Mouse (Mus musculus) midbrain, embryonic 12.5 days (tissue): ENCODE measurements around the gene Sem1. TPM values are rescaled to one million over a fixed set of nuclear protein-coding genes. Genes with fewer than 3 reads are reported as not detected.
"Not testable (repeated sequence)": the region's sequence is repeated elsewhere in the genome, so short reads cannot be mapped to it uniquely, and the experiment has no call there.

Source experiments
- ATAC-seq: fragments of 200-750 bp; cut with Nextera tagmentation; 2 replicates; pipeline ENCODE4 v1.8.0; 2017; ENCODE audit warnings: low read depth, moderate TSS enrichment, moderate library complexity; ENCODE audit not compliant: low FRiP score
- H3K27ac ChIP-seq: fragments of 300-500 bp; sonication (generic); replicated peaks from 2 replicates; pipeline ENCODE4 v1.5.1; 2016; ENCODE audit warnings: mild to moderate bottlenecking
- H3K27me3 ChIP-seq: fragments of 300-500 bp; sonication (generic); 2 replicates; pipeline ENCODE4 v1.6.1; 2016; ENCODE audit warnings: mild to moderate bottlenecking
- H3K36me3 ChIP-seq: fragments of 300-500 bp; sonication (generic); 2 replicates; pipeline ENCODE4 v1.6.1; 2016
- H3K4me1 ChIP-seq: fragments of 300-500 bp; sonication (generic); 2 replicates; pipeline ENCODE4 v1.6.1; 2016
- H3K4me2 ChIP-seq: fragments of 300-500 bp; sonication (generic); replicated peaks from 2 replicates; pipeline ENCODE4 v1.6.1; 2016; ENCODE audit warnings: mild to moderate bottlenecking, moderate library complexity
- H3K4me3 ChIP-seq: fragments of 300-500 bp; sonication (generic); 2 replicates; pipeline ENCODE4 v1.5.1; 2016; ENCODE audit warnings: mild to moderate bottlenecking
- H3K9ac ChIP-seq: fragments of 300-500 bp; sonication (generic); replicated peaks from 2 replicates; pipeline ENCODE4 v1.6.1; 2016; ENCODE audit warnings: mild to moderate bottlenecking, moderate library complexity
- H3K9me3 ChIP-seq: fragments of 300-500 bp; sonication (generic); 2 replicates; pipeline ENCODE4 v1.6.1; 2016; ENCODE audit warnings: mild to moderate bottlenecking
- WGBS: fragments of 180-500 bp; shearing (Covaris S2); methylation state at CpG from one replicate; pipeline ENCODE4 v1.1.7; 2016; 5-methylcytosine and 5-hydroxymethylcytosine counted together
- polyA plus RNA-seq: library from polyadenylated mRNA; unstranded; fragments of >200 nt; fragmentation: Nextera tagmentation; extraction: Ambion mirVana; gene quantifications from 2 replicates; pipeline ENCODE4 v1.2.1, GENCODE M21; 2016

The Sem1 gene
- polyA plus RNA-seq, 1 experiment from 2014 or later, result 220 TPM

GRCm38 (mm10) chr6:6557647-6558046, 20.8 kb downstream of the Sem1 start:
- no peak overlapping the region for H3K9ac ChIP-seq
- no peak overlapping the region for H3K27ac ChIP-seq
- H3K4me1 ChIP-seq, result 0 out of 2 replicates have a peak, but pooled peaks cover 2% of the 10 kb centered on the region
- 97% methylated on average over 1 of the region's 1 CpGs for WGBS
- no peaks in the 10 kb centered on the region for H3K27me3 ChIP-seq
- peaks cover 25% of the 10 kb centered on the region for H3K36me3 ChIP-seq
- H3K4me3 ChIP-seq, result no peak overlapping the region
- no peak overlapping the region for H3K4me2 ChIP-seq
- H3K9me3 ChIP-seq, result no peaks in the 10 kb centered on the region
- no peak for ATAC-seq

- Histone ChIP-seq H3K27ac (no peak overlapping the region), H3K27me3 (no peaks in the 10 kb centered on the region), H3K36me3 (peaks cover 19% of the 10 kb centered on the region), H3K4me1 (no peaks in the 10 kb centered on the region), H3K9me3 (no peaks in the 10 kb centered on the region), H3K4me3 (no peak overlapping the region), H3K4me2 (no peak overlapping the region), H3K9ac (no peak overlapping the region)
- no peak for ATAC-seq
- 94% methylated on average over 6 of the region's 6 CpGs for WGBS
These were observed 26.5 kb downstream of the Sem1 start for GRCm38 (mm10) chr6:6552006-6552405.

GRCm38 (mm10) chr6:6547997-6548396, 30.5 kb downstream of the Sem1 start:
- 72% methylated on average over 5 of the region's 5 CpGs for WGBS
- Histone ChIP-seq H3K36me3 (no peaks in the 10 kb centered on the region), H3K9ac (no peak overlapping the region), H3K4me1 (no peaks in the 10 kb centered on the region), H3K4me2 (no peak overlapping the region), H3K9me3 (no peaks in the 10 kb centered on the region), H3K27me3 (no peaks in the 10 kb centered on the region), H3K27ac (no peak overlapping the region), H3K4me3 (no peak overlapping the region)
- no peak for ATAC-seq

GRCm38 (mm10) chr6:6544255-6544645, 34.2 kb downstream of the Sem1 start:
- no peak overlapping the region for H3K27ac ChIP-seq
- WGBS, result 81% methylated on average over 4 of the region's 4 CpGs
- no peak for ATAC-seq
- no peaks in the 10 kb centered on the region for H3K27me3 ChIP-seq
- no peaks in the 10 kb centered on the region for H3K36me3 ChIP-seq
- no peak overlapping the region for H3K4me3 ChIP-seq
- H3K9ac ChIP-seq, result no peak overlapping the region
- no peaks in the 10 kb centered on the region for H3K9me3 ChIP-seq
- H3K4me2 ChIP-seq, result no peak overlapping the region
- no peaks in the 10 kb centered on the region for H3K4me1 ChIP-seq

- H3K36me3 ChIP-seq, result no peaks in the 10 kb centered on the region
These were observed 34.7 kb downstream of the Sem1 start for GRCm38 (mm10) chr6:6543606-6544254.

GRCm38 (mm10) chr6:6542133-6542532, 36.3 kb downstream of the Sem1 start:
- no peak overlapping the region for H3K4me2 ChIP-seq
- no peak overlapping the region for H3K27ac ChIP-seq
- H3K9me3 ChIP-seq, result no peaks in the 10 kb centered on the region
- no peak for ATAC-seq
- H3K4me1 ChIP-seq, result no peaks in the 10 kb centered on the region
- no peak overlapping the region for H3K9ac ChIP-seq
- no peak overlapping the region for H3K4me3 ChIP-seq
- H3K27me3 ChIP-seq, result no peaks in the 10 kb centered on the region
- no peaks in the 10 kb centered on the region for H3K36me3 ChIP-seq

More at GRCm38 (mm10) chr6:6543606-6544254, 34.7 kb downstream of the Sem1 start:
- H3K9ac ChIP-seq, result no peak overlapping the region
- ATAC-seq, result no peak
- no peak overlapping the region for H3K4me3 ChIP-seq
- H3K27ac ChIP-seq, result no peak overlapping the region
- 95% methylated on average over 9 of the region's 9 CpGs for WGBS
- H3K27me3 ChIP-seq, result no peaks in the 10 kb centered on the region
- H3K9me3 ChIP-seq, result no peaks in the 10 kb centered on the region
- no peaks in the 10 kb centered on the region for H3K4me1 ChIP-seq
- H3K4me2 ChIP-seq, result no peak overlapping the region

GRCm38 (mm10) chr6:6536781-6537466, 41.5 kb downstream of the Sem1 start:
- Histone ChIP-seq H3K9me3 (no peaks in the 10 kb centered on the region), H3K4me3 (no peak overlapping the region), H3K27me3 (no peaks in the 10 kb centered on the region), H3K4me2 (no peak overlapping the region), H3K27ac (no peak overlapping the region), H3K9ac (no peak overlapping the region), H3K36me3 (no peaks in the 10 kb centered on the region), H3K4me1 (peaks cover 5% of the 10 kb centered on the region; the same call in 1 of the 2 replicates)
- 34% methylated on average over 5 of the region's 5 CpGs for WGBS
- ATAC-seq, result peak; percentile 62

GRCm38 (mm10) chr6:6536359-6536758, 42.1 kb downstream of the Sem1 start:
- not testable (repeated sequence) for H3K36me3 ChIP-seq, H3K9ac ChIP-seq, H3K9me3 ChIP-seq, ATAC-seq, H3K4me2 ChIP-seq, H3K27me3 ChIP-seq, H3K27ac ChIP-seq, H3K4me1 ChIP-seq, H3K4me3 ChIP-seq
- WGBS, result 67% methylated on average over 5 of the region's 5 CpGs
